Mouse (Mus musculus) embryo, embryonic 11.5 days (tissue): ENCODE results near the gene Pbx4.

Source experiments
- DNase-seq: peaks from one replicate; pipeline ENCODE4 v3.0.0-alpha.2; 2012; ENCODE audit warnings: low read depth, low spot score

Pbx4 gene

DNA sequence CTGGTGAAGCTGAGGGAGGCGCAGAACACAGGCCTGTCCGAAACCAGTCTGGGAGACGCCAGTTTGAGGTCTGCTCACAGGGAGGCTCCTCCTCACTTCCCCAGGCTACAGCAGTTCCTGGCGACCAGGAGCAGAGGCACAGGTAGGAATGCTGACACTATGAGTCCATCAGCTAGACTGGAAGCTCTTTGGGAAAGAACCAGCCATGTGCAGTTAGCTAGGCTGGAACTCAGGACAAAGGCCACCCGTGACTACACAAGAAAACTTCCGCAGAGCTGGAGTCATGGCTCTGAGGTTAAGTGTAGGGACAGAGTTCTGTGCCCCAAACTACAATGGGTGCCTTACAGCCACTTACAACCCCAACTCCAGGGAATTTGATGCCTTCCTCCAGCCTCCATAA lies 65.6 kb downstream of the Pbx4 start:
- DNase-seq: no peak

DNA sequence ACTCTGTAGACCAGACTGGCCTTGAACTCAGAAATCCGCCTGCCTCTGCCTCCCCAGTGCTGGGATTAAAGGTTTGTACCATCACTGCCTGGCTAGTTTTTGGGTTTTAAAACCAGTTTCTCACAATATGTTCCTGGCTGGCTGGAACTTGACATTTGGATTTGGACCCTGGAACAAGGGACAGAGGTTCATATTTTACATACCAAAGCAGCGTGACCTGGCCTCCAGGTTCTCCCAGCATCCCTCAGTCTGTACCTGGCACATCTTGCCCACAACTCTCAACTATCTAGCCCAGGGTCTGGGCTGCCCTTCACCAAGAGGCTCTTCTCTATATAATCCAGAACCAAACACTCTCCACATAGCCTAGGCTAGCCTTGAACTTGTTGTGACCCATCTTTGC lies 67.6 kb downstream of the Pbx4 start:
- DNase-seq: no peak

DNA sequence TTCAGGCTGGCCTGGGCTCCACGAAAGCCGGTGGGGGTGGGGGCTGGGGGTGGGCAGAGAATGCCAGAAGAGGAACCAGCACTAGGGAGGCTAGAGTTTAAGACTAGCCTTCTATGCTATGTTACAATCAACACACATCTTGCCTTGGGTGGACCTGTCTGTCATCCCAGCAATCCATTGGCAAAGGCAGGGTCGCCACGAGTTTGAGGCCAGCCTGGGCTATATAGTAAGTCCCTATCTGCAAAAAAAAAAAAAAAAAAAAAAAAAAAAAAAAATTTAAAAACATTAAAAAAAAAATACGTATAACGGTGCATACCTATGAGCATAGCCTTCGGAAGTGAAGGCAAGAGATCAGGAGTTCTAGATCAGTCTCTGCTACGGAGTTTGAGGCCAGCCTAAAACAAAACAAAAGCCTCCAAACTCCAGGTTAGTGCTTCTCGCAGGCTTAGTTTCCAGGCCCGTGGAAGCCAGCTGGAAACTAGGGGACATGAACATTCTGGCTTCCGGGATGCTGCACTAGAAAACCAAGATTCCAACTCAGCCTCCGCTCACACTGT lies 68.7 kb downstream of the Pbx4 start:
- no peak for DNase-seq

DNA sequence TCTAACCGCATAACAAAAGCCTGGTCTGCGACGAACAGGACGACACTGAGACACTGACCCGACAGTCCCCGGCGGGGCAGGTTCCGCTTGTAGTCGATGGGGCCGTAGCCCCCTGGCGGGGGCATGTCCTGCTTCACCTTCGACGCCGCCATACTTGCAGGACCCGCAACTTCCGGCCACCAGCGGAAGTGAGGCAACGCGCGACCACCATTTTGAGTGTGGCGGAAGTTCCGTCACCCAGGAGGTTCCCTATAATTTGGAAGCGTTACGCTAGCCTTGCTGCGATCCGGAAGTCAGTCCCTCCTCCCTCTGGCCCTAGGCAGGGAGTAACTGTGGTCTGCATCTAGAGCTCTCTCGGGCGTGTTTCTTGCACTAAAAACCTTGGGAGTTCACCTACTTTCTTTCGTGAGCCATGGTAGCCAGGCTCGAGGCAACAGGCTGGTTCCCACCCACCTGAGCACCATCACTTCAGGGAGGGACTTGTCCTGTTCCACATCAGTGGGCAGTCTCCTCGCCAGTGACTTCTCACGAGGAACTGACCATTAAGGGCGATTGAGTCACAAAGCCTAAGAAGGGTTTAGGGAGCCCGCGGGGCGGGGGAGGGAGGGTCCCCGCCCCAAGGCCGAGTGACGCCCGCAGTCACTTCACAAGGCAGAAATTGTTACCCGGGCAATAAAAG lies 69.3 kb downstream of the Pbx4 start:
- DNase-seq: peak; percentile 97

DNA sequence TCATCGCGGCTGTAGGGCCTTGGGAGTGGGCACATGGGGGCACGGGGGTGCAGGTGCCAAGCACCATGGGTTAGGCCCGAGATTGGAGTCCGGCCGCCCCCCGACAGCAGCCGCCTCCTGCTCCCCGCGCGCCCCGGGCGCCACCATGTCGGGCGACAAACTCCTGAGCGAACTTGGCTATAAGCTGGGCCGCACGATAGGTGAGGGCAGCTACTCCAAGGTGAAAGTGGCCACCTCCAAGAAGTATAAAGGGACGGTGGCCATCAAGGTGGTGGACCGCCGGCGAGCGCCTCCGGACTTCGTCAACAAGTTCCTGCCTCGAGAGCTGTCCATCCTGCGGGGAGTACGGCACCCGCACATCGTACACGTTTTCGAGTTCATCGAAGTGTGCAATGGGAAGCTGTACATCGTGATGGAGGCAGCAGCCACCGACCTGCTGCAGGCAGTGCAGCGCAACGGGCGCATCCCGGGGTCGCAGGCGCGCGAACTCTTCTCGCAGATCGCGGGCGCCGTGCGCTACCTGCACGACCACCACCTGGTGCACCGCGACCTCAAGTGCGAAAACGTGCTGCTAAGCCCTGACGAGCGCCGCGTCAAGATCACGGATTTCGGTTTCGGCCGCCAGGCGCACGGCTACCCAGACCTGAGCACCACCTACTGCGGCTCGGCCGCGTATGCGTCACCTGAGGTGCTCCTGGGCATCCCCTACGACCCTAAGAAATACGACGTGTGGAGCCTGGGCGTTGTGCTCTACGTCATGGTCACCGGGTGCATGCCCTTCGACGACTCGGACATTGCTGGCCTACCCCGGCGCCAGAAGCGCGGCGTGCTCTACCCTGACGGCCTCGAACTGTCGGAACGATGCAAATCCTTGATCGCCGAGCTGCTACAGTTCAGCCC lies 70.1 kb downstream of the Pbx4 start, which contains the start of the genes Tssk6, Ndufa13 and Yjefn3:
Gene Tssk6 (plus strand): TSS at position 22 of the 900 bp plus-strand sequence.
Gene Ndufa13 (minus strand): TSS at position 396 of the 900 bp plus-strand sequence.
Gene Yjefn3 (minus strand): TSS at position 550 of the 900 bp plus-strand sequence.
- DNase-seq: no peak

DNA sequence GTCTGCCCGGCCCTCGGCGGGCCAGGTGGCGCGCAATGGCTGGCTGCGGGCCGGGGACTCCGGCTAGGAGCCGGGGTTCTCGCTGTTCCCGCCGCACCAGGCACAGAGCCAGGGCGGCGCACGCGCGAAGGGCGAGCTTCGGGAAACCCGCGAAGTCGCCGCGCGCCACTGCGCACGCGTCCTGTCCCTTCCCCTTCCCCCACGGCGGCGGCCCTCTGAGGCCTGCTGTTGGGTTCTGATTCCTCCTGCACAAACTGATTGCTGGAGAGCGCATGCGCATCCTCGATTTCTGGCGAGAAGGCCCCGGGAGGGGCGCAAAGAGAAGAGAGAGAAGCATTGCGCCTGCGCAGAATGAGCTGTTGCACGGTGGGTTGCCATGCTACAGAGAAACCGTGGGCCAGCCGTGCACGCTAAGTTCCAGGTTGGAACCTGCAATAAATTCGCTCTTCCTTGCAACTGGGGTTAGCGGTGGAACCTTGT lies 70.8 kb downstream of the Pbx4 start:
- DNase-seq: peak; percentile 100

DNA sequence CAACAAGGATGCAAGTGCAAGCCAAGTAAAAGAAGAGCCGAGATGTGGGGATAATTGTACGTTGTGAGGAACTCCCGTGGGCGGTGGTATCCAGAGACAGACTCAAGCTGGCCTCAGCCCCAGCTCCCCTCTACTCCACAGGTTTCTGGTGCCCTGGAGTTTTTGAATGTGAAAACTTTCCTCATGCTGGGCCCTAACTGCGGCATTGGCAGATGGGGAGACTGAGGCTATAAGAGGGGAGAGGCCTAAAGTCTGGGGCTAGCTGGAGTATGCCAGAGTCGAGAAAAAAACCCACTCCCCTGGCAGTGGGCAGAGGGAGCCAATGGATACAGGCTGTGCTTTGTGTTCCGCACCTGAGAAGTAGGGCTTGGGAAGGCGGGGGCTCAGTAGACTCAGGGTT lies 71.8 kb downstream of the Pbx4 start:
- DNase-seq: no peak

DNA sequence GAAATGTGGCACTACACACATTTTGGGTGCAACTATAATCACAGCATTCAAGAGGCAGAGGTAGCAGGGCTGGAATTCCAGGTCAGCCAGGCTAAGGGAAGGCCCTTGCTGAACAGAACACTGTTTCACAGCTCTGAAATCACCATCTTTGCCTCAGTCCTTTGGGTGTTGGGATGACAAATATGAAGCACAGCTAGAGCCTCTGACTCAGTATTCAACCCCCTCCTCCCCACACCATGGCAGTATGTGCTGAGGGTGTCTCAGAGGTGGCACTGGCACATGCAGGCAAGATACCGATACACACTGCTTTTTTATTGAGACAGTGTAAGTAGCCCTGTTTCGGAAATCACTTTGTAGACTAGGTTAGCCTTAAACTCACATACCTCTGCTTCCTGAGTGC lies 74.0 kb downstream of the Pbx4 start:
- DNase-seq: no peak

DNA sequence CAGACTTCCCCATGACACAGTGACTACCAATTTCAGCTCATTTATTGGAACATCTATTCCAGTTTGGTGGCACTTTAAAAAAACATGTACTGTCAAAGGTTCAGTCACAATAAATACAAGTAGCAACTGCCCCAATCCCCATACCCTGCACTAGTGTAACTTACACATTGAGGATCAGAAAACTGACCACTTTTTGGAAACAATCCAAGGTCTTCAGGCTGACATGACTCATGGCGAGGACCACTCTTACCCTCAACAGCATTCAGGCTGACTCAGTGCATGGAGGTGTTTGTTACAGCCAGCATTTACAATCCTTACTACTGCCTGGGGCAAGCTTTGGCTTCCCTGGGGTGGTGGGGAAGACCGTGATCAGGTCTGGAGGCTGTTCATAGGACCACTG lies 74.8 kb downstream of the Pbx4 start:
- DNase-seq: no peak

DNA sequence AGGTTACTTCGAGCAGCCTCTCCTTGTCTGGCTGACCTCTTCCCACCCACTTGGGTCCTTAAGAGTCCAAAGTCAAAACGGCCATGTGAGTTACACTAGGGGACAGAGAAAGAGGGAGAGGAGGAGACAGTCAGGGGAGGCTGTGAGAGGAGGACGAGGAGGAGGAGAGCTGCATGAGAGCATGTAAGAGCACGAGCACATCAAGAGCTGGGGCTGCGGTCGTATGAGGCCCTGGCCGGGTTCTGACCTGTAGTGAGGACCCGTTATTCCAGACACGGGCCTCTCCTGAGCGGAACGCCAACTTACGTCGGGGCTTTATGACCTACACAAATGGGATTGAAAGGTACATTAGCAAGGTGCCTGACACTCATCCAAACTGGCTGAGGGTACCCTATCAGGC lies 79.6 kb downstream of the Pbx4 start:
- no peak for DNase-seq

DNA sequence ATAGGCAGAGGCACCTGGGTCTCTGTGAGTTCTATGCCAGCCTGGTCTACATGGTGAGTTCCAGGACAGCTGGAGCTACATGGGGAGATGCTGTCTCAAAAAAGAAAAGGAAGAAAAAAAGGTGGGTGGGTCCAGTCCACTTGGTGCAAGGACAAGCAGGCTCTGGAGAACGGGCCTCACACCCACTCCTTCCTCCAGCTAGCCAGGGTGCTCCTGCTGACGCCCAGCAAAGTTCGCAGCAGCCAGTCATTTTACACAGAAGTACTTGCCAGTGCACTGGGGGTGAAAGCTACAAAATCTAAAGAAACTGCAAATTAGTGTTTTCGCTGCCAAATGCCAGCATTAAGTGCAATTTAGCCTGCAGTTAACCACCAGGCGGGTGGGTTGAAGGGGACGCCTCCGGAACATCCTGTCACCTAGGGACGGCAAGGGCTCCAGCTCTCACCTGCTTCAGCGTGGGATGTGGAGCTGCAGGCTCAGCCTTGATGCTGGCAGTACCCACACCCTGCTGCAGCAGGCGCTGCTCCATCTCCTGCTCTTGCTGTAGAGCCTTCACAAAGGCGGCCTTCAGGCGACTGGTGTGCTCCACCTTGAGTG lies 80.3 kb downstream of the Pbx4 start:
- DNase-seq: no peak

DNA sequence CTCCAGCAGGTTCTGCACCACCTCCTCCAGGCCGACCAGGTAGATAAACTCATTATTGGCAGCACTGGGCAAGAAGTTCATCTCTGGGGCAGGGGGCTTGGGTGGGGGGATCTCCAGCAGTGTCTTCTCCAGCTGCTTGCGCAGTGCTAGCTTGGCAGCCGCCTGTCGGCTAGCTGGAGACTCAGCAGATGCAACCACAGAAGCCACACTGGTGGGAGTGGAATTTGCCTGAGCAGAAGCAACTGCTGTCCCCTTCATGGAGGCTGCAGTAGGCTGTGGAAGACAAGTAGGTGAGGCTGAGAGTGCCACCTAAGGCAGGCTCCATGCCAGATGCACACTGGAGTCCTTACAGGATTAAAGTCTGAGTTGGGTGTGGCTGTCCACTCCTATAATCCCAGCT lies 82.2 kb downstream of the Pbx4 start:
- no peak for DNase-seq

DNA sequence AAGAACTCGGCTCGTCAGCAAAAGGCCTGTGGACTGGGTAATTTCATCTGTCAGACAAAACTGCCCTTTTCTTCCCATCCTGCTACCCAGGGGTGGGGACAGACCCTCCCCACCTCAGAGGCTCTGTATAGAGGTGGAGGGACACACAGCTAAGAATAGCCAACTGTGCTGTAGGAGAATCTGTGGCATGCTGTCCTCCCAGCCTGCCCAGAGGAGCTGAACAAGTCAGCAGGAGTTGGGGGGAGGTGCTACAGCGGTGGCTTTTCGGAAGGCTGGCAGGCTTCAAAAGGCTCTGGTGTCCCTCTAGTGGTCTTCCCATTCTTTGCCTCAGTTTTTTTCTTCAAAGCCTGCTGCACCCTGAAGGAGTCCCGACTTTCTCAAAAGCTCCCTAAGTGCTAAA lies 83.5 kb downstream of the Pbx4 start:
- DNase-seq: no peak

DNA sequence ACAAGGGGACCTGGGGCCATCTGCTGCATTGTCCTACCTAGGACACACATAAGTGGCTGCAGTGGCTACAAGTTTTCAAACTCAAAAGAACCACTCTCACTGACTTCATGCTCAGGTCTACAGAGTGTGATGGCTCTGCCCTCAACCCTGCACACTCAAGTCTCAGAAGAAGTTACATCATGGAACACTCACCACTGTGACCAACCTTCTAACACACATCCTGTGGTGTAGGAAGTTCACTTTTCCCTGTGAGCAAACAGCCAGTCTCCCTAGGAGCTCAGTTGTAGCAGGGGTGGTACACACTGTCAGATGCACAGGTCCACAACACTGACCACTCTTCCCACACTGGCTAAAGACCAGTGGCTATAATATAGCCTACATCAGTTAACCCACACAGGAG lies 86.2 kb downstream of the Pbx4 start:
- no peak for DNase-seq

DNA sequence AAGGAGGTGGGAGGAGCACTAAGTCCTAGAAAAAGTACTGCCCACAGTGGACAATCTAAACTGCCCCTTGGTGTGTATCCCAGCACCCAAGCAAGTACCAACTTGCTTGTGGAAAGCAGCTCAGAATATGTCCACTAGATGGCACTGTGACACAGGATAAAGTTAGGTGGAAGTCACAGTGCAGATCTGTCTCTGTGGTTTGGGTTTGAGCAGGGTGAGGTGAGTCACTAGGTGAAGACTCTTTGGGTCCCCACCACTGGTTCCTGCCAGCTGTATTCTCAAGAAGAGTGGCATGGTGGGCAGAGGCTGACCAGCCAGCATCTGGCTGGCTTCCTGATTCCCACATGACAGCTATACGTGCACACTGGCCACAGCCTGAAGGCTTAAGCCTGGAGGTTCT lies 86.7 kb downstream of the Pbx4 start:
- peak; percentile 79 for DNase-seq

DNA sequence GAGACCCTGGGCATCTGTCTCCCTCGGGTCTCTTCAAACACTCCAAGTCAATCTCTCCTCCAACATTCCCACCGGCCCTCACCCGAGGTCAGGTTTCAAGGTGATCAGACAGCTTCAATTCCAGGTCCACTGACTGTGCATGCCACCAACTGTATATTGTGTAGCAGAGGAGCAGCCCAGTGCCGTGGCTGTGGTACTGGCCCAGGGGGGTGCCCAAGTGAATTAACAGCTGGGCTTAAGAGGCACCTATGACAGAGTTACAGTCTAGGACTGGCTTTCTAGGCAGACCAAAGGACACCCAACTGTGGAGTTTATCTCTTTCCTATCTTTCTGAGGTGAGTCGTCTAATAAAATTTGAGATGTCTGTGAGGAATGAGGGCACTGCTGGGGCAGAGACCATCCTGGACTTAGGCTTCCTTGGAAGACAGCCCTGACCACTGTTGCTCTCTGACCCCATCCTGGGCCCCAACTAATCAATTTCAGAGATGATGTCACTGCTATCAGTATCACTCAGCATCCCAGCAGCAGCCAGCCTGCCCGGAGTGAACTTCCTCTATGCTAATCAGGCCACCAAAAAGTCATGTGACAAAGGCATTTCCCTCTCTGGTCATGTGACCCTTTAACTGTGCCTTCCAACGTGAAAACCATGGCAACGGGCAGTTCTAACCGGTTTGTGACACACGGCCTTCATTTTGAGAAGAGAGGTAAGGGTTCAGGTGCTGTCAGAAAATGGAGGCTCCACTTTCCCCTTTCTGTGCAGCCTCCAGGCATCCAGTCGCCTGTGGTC lies 87.8 kb downstream of the Pbx4 start:
- DNase-seq: no peak

DNA sequence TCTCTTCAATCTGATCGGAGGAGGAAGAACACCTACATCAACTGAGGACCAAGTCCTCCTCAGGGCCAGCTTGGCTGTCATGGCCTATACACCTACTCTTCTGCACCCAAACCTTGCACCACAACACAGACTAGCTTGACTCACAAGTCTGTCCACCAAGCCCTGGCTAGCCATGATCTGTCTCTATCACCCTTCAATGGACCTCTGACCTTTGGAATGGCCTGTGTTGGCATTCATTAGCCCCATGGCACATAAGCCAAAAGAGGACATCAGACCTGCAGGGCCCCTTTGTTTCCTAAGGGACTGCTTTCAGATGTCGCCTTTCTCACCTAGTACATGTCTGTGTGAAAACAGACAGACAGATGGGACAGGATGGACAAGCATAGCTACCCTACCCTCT lies 88.8 kb downstream of the Pbx4 start:
- DNase-seq: no peak
